Mouse (Mus musculus) kidney, postnatal 36 days (tissue): ENCODE measurements at regions not wholly inside any gene's neighbourhood (a gene's known extent, or its start where the extent isn't known, plus 50 kb on each side); places are given as distances from the start of the nearest gene placed in this dataset.

Experiments used
- DNase-seq, 2 experiments: peaks; one replicate each; pipeline ENCODE4 v3.0.0; 2021 to 2022; ENCODE audit warnings: mixed read lengths in 2 of 2

DNA sequence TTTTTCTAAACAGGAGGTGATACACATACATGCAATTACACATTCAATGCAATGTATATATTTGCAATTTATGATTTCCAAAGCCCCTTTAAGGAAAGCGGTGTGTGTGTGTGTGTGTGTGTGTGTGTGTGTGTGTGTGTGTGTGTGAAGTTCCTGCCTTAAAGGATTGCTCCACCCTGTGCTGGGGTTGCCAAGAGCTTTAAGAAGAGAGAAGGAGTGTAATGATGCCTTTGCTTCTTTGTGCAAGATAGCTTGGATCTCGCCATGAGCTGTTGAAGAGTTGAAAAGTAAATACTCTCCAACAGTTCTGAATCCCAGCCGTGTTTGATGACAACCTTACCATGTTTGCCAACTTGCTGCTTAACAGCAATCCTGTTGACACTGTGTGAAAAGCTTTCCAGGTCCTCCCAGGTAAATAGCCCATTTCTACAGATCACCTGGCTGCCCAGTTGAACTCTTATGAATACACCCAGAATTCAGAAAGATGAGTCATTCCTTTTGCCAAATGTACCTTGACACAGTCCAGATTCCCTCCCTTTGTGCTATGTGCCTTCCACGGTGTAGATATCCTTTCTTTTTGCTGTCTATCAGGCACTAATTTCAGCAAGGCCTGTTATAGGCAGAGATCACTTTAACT, 216.3 kb downstream of the Ikzf2 start:
- no peak for DNase-seq

DNA sequence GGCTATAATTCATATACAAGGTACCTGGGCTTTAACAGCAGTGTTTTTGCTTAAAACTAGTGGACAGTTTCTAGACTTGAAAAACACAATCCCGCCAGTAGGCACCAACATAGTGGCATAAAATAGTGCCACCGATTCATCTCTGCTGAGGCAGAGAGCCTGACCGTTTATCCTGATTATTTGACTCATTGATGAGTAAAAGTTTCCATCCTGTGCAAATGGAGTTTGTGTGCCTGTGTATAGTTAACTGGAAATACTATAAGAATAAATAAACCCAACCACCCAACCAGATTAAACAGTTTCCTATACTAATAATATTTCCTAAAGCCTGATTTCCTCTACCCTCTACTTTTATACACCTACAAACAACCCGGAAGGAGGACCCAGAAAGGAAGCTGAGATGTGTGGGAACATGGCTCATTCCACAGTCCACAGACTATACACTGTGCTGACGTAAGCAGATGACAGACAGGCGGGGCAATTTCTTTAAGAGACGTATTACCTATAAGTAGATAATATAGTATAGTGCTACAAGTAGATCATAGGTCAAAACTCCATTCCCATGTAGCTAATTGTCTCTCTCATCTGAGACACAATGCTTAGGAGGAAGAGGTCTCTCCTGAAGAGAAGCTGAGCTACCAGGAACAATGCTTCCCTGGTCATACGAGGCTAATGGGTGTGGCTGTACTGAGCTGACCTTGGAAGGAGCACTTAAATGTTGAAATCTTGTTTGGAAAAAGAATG, 217.7 kb downstream of the Ikzf2 start:
- no peak for DNase-seq

DNA sequence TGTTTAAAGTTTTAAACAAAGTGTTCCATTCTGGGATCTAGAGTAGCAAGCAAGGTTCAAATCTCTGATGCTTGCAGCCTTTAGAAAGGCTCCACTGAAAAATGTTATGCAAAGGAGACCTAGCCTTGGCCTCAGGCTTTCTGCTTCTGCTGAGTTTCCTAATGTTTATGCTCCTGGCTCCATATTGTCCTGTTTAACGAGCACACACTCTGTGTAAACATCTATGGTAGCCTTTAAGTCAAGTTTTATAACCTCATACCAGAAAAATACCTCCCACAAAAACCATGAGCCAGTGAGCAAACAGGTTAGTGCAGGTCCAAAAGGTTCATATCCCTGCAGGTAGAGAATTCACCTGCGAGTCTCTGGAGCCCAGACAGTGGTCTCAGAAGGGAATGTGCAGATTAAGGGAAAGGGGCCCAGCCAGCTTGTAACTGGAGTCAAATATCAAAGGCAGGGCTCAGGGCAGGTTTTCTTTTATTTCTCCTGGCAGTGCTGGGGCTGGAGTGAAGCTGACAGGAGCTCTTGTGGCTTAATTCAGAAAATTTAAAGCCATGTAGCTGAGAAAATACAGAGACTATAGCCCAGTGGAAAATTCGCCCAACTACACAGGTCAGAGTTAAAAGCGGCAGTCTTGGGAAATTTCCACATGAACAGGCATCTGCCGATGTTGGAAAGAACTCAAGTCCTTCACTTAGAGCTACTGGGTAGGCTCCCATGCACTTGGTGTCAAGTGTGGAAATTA, 220.3 kb downstream of the Ikzf2 start:
- peak in 1 of 2 experiments; percentile 3 for DNase-seq

DNA sequence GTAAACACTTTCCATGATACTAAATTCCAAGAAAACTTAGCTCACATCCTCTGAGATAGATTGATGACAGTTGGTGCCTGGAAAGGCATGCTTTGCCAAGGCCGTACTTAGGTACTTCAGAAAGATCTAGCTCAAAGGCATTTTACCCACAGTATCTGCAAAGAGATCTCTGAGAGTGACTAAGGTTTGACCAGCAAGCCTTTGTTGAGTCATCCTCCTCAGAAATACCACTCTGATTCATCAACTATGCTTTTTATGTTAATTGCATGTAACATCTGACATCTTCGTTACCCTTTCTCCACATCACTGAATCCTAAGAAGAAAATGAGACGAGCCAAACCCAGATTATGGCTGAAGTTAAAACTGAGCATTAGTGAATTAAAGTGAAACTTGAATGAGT, 225.9 kb downstream of the Ikzf2 start:
- no peak for DNase-seq

DNA sequence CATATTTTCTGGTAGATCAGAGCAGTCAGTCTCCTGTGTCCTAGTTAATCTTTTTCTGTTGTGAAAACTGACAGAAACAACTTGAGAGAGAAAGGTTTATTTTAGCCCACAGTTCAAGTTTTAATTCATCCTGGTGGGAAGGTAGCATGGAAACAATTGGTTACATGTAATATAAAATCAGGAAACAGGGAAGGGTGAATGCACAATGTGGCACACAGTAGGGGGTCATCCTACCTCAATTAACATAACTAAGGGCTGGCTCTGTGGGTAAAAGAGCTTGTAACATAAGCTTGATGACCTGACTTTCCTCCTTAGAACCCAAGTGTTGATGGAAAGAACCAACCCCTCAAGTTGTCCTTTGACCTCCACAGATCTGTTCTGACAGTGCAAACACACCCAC, 227.1 kb downstream of the Ikzf2 start:
- no peak for DNase-seq

DNA sequence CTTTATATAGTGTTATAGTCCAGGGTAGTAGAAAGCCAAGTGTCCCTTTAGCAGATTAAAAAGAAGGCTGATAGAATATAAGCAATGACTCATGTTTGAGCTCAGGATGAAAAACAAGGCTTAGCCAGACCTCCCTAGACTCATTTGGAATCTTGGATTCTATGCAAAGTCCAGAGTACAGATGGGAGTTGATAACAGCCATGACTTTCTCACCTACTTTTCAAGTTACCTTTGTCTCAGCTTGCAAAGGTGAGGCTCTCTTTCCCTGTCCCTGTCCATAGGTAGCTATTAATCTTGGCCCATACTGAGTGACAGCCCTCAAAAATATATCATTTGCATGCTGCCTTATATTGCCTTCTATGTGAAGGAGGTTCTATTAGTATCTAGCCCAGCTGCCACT, 229.6 kb downstream of the Ikzf2 start:
- DNase-seq = no peak

DNA sequence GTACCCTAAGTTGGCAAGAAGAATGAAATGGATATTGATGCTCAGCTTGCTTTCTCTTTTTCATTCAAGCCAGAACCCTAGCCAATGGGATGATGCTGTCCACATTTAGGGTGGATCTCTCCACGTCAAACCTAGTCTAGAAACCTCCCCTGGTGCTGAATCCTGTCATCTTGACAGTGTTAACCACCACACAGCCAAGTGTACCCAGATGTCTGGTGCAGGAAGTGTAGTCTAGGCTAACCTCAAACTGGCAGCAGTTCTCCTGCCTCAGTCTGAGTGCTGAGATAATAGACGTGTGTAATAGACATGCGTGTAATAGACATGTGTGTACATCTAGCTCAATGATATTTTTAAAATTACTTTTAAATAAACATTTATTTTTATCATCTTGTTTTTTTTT, 233.1 kb downstream of the Ikzf2 start:
- no peak for DNase-seq

DNA sequence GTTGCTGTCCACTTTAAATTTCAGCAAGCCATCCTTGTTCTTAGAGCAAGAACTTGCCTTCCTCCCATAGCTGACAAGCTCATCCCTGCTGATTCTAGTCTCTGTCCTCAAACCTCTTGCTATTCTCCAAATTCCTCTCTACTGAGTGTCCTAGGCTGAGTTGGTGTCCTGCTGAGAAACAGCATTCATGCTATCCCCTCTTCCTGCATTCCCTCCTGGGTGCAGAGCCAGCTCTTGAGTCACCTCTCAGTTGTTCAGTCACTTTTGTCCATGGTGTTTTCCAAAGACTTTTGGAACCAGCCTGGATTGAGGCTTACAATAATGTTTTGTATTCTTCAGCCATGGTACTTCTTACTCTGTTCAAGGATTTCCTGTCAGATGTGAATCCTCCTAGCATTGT, 234.1 kb downstream of the Ikzf2 start:
- no peak for DNase-seq

DNA sequence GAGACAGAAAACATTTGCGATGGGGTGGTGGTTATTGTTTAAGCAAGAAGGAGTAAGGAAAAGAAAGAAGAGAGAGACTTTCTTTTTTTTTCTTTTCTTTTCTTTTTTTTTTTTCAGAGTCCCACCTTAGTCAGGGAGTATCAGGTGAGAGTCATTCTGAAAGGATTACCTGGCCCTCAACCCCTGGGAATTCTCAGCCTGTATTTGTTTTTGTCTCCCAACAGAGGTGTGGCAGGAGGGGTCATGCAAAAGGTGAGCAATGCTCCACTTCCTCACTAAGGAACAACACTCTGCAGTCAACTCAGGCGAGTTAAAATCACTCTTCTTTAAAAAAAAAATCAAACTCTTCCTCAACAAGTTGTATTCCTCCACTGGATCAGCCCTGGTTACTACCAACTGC, 236.6 kb downstream of the Ikzf2 start:
- DNase-seq = no peak

DNA sequence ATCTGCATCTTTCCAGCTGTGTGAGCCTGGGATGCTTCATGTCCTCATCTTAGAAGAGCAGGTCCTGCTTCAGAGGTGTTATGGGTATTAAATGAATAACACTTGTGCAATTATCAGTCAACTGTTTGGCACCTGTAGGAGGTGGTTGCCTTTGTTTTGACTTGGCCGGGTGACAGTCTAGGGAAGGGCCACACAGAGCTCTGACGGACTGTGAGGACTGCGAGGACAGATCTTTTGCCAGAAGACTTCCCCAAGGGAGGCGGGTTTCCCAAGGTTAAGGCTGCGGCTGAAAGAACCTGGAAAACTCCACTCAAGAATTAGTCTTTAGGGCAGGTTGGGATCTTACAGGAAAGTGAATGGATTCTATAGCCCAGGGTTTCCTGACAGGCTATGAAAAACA, 239.8 kb downstream of the Ikzf2 start:
- DNase-seq = no peak

DNA sequence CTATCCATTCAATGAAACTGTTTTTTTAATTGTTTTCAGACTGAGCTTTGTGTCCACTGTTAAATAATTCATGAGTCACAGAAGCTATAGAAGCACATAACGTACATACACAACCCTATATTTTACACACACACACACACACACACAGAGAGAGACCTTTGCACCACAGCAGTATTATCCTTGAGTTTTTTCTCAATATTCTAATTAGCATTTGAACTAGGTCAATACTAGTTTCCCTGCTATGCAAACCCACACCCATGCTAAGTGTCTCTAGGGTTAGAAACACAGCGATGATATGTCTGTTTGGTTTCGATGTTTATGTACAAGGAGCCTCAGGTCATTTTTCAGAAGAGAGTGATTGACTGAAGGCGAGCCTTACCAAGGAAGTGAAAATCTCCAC, 242.3 kb downstream of the Ikzf2 start:
- DNase-seq = no peak

DNA sequence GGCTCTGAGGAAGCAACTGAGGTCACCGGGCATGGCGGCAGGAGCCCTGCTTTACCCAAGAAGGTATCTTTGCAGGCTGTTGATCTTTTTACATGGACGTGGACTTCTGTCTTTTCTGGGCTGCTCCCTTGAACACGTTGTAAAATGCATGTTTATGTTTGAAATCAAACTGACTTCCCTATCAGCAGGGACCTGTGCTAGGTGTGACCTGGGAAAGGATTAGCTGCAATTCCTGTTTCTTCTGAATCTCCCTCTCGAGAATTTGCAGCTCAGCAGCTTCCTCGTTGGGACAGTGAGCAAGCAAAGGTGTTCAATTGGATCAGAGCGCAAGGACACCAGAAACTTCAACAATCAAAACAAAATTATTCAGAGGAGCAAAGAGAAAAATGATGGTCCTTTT, 243.6 kb downstream of the Ikzf2 start:
- DNase-seq = no peak

DNA sequence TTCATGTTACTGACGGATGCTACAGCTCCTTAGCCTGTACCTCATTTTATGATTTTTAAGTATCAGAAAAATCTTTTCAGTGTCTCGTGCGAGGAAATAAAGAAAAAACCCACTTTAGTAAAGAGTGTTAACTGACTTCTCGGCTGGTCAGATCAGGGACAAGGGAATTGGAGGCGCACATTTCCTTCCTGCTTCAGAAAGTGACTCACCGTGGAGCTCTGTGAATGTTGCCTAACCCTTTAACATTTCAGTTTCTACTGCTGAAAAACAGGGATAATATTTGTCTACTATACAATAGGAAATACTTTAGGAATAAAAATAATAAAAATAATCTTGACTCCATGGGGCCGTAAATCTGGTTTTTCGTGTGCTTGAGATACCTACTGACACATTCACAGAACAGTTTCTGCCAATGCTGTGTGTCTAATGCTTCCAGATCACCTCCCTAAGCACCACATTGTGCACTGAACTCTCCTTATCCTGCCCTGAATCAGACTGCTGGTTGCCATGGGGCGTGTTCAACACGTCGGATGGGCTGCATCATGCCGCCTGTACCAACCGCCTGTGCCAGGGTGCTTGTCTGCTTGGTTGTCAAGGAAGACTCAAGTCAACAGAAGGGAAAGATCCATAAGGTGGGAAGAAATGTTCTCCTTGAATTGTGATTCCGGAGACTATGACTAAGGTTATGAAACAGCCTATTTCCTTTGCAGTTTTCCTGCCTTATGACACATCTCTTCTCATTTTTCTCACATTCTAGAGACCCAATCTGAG, 246.3 kb downstream of the Ikzf2 start:
- no peak for DNase-seq

DNA sequence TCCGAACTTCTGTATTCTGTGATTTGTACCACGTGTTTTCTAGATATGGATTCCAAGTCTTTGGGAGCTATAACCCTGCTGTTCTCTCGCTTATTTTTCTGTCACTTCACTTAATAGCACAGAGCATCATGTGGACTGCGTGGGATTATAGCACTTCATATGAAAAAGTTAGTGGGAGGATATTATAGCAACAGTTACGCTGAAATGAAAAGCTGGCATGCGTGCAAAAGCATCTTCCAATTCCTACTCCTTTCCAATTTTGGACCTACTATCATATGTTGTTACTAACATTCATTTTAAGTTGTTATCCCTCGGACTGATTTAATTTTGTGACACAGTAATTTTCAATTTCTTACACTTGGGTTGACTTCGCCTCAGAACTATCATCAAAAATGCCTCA, 250.0 kb downstream of the Ikzf2 start:
- DNase-seq = no peak

DNA sequence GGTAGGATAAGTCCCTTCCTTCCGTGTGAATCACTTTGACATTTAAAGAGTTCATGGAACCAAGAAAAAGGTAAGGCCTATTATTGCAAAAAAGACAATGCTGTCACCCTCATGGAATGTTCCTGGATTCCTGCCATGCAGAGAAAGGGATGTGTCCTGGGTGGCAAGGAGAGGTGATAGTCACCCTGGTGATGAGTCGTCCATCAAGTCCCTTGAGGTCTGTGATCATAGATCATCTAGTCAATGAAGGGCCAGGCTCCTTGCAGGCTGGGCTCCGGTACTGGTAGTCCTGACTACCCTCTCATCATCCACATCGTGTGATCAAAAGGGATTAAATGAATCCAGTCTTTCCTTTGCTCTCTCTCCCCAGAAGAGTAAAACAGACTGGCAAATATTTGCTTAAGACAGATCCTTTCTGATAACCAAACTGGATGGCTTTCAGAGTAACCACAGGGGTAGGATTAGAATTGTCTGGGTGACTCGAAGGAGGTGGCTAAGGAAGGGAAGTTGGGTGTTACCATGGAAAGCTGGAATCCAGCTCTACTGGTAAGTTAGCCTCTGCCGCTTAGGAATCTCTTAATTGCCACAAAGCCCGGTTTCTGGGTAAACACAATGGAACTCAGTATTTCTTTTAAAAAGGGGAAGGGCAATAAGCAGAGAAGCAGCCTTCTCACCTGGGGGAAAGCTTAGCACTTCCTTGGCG, 253.2 kb downstream of the Ikzf2 start:
- no peak for DNase-seq

DNA sequence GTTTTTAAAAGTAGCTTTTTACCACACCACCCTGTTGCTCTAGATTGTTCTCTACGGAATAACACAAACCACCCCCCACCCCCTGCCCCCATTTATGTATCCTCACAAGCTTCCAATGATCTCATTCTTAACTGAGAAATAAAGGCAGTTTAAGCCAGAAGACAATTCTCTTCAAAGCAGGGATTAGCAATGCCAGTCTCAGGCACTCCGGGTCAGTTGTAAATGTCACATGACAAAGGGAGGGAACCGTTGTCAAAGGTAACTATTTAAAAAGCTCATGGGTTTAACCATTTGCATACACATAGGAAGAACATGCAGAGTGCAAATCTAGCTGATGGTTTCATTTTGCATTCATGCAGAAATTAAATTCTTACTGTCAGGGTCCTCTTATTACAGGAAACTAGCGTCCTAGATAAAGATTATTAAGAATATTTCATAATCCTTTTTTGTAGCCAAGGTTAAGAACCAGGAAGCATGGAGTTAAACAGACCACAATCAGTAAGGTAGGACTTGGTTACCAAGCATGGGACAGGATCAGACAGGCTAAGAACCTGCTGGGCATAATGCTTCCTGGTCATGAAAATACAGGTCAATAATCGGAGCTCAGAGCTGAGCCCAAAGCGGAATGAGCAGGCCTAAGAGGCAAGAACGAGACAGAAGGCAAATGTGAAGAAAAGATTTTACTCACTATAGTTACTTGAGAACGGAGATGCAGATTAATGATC, 256.2 kb downstream of the Ikzf2 start:
- DNase-seq = no peak

DNA sequence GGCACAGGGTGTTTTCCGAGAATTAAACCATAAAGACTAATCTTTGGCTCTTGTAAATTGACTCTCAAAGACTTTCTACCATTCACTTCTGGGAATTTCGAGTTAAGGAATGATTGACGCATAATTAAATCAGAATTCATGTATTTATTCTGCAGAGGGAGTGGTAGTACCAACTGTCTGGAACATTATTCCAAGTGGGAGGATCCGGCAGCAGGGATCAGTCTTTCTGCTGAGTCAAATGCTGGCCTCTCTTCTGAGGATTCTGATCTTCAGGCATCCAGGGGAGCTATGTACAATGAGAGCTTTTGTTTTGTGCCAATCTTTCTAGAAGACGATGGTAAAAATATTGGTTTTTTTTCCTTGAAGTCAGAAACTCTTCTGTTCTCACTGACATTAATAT, 257.4 kb downstream of the Ikzf2 start:
- DNase-seq = no peak

DNA sequence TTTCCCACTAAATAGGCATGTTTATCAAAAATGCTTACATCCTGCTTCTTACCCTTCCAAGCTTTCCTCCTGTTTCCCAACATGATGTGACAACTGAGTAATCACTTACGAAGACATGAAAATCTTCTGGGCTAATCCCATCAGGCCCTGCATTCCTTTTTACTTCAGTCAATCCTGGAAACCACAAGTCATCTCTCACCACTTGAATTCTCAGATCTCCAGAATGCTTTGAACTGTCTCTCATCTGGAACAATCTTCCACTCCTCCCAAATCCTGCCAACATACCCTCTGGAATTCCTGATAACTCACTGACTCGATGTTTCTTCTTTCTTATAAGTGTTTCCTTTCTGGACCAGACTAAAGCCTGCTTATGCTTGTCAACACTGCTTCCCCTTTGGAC, 289.4 kb downstream of the Ikzf2 start:
- no peak for DNase-seq

DNA sequence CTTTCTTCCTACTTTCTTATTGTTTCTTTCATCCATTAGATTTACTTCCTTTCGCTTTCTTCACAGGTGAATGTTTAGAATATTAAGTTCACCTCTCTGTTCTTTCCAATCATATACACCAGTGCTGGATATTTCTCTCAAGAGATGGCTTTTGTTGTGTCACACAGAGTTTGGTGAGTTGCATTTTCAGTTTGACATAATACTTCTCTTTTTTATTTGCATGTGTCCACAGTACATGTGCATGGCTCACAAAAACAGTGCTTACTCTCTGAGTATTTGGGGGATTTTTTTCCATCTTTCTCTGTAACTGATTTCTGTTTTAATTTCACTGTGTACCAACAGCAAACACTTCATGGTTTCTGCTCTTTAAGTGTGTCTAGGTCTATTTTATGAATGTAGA, 274.5 kb upstream of the Erbb4 start:
- DNase-seq = no peak

DNA sequence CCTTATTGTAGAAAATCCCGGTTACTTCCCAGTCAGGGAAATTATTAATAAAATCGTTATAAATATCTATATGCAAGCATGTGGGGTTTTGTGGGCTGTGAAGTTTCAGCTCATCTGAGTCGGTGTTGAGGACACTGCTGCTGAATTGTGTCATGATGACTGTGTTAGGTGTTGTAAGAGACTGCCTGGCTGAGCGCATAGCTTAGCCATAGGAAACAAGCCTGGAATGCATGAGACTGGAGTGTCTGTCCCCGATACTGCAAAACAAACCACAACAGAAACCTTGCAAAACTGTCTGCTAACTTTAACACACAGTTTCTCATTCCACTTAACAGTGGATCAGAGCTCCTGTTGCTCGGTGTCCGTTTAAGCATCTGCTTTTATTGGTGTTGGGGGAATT, 271.9 kb upstream of the Erbb4 start:
- no peak for DNase-seq

DNA sequence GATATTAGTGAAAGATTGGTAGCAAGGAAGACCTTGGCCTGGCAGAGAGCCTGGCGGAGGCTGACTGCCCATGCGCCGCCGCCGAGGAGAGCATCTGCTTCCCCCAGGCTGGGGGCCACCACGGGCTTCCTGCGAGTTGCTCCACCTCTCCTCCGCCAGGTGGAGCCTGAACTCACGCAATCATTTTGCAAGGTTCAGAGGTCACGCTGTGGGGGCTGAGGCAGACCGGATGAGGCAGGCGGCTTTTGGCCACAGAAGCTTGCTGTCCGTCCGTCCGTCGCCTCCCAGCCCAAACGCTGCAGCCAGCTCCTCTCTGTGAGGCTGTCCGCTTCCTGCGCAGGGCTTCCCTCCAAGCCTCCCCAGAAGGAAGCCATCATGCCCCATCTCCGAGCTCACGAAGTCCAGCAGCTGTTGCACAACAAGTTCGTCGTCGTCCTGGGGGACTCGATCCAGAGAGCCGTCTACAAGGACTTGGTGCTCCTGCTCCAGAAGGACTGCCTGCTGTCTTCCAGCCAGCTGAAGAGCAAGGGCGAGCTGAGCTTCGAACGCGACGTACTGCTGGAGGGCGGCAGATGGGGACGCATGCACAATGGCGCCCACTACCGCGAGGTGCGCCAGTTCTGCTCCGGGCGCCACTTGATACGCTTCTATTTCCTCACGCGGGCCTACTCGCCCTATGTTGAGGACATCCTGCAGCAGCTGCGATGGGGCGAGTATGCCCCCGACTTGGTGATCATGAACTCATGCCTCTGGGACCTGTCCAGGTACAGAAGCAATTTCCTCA, 269.3 kb upstream of the Erbb4 start:
- no peak for DNase-seq
